Mouse (Mus musculus) lung, adult 2 months (tissue): ENCODE data around the gene Togaram2.

Experiments used
- CTCF ChIP-seq: fragments of 200-500 bp; IDR thresholded peaks from 2 replicates; pipeline ENCODE4 v1.5.1; 2011; ENCODE audit warnings: mild to moderate bottlenecking, low read length, control low read depth; ENCODE audit not compliant: insufficient read depth
- POLR2A ChIP-seq: fragments of 200-500 bp; IDR thresholded peaks from 2 replicates; pipeline ENCODE4 v1.6.1; 2011; ENCODE audit warnings: low read depth, mild to moderate bottlenecking, control low read depth, low read length, borderline replicate concordance; ENCODE audit errors: extremely low read depth

DNA sequence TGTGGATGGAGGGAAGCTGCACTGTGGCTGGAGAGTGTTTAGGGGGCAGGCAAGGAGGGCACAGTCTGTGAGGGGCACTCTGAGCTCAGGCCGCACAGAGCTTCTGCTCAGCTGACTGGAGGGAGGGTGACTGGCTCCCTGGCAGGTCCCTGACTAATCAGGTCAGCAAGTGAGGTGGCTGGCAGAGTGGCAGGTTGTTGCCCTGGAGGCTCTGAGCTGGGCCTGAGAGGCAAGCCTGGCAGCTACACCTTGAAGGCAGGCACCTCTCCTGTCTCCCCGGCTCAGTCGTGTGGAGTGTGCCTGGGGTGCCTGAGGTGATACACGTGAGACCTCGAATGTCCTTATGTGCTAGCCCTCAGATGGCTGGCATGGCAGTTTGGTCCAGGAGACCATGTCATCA is 23.3 kb downstream of the Togaram2 start:
- TF ChIP-seq POLR2A: no peak
- TF ChIP-seq CTCF: no peak
